Mouse (Mus musculus) C2C12 (cell line): ENCODE data around the gene Spns2.

Experiments
- CTCF ChIP-seq: IDR thresholded peaks from one replicate; pipeline ENCODE4 v1.5.1; 2011; ENCODE audit not compliant: control insufficient read depth, insufficient read depth, insufficient read length
- USF1 ChIP-seq: IDR thresholded peaks from one replicate; pipeline ENCODE4 v1.6.1; 2011; ENCODE audit warnings: low read depth, mild to moderate bottlenecking, control low read depth, moderate library complexity

GRCm38 (mm10) chr11:72487739-72488138 lies 2.0 kb downstream of the Spns2 start:
- no peak for TF ChIP-seq USF1
- no peak for TF ChIP-seq CTCF
